Mouse (Mus musculus) intestine, embryonic 15.5 days (tissue): ENCODE measurements around the gene Gpr15. TPM values are rescaled to one million over a fixed set of nuclear protein-coding genes. Genes with fewer than 3 reads are reported as not detected.

Experiments
- ATAC-seq: fragments of 200-750 bp; cut with Nextera tagmentation; 2 replicates; pipeline ENCODE4 v1.8.0; 2017; ENCODE audit warnings: moderate TSS enrichment, moderate library complexity
- H3K27ac ChIP-seq: fragments of 300-500 bp; sonication (generic); 2 replicates; pipeline ENCODE4 v1.5.1; 2015; ENCODE audit warnings: mild to moderate bottlenecking, inconsistent platforms
- H3K27me3 ChIP-seq: fragments of 300-500 bp; sonication (generic); replicated peaks from 2 replicates; pipeline ENCODE4 v1.6.1; 2015; ENCODE audit warnings: inconsistent platforms
- H3K36me3 ChIP-seq: fragments of 300-500 bp; sonication (generic); 2 replicates; pipeline ENCODE4 v1.6.1; 2015; ENCODE audit warnings: inconsistent platforms
- H3K4me1 ChIP-seq: fragments of 300-500 bp; sonication (generic); replicated peaks from 2 replicates; pipeline ENCODE4 v1.6.1; 2015; ENCODE audit warnings: inconsistent platforms
- H3K4me2 ChIP-seq: fragments of 300-500 bp; sonication (generic); replicated peaks from 2 replicates; pipeline ENCODE4 v1.6.1; 2015; ENCODE audit warnings: mild to moderate bottlenecking, inconsistent platforms
- H3K4me3 ChIP-seq: fragments of 300-500 bp; sonication (generic); replicated peaks from 2 replicates; pipeline ENCODE4 v1.5.1; 2015; ENCODE audit warnings: inconsistent platforms
- H3K9ac ChIP-seq: fragments of 300-500 bp; sonication (generic); 2 replicates; pipeline ENCODE4 v1.6.1; 2015; ENCODE audit warnings: inconsistent platforms
- H3K9me3 ChIP-seq: fragments of 300-500 bp; sonication (generic); 2 replicates; pipeline ENCODE4 v1.6.1; 2016; ENCODE audit warnings: inconsistent platforms
- WGBS: fragments of 180-500 bp; shearing (Covaris S2); methylation state at CpG from one replicate; pipeline ENCODE4 v1.1.7; 2015; 5-methylcytosine and 5-hydroxymethylcytosine counted together
- polyA plus RNA-seq: library from polyadenylated mRNA; unstranded; fragments of >200 nt; fragmentation: Nextera tagmentation; extraction: Ambion mirVana; gene quantifications from 2 replicates; pipeline ENCODE4 v1.2.1, GENCODE M21; 2015

Gene Gpr15
- polyA plus RNA-seq, 1 experiment from 2014 or later = not detected

GRCm38 (mm10) chr16:58697261-58697660, 21.6 kb downstream of the Gpr15 start:
- Histone ChIP-seq H3K4me1 (no peaks in the 10 kb centered on the region), H3K9me3 (no peaks in the 10 kb centered on the region), H3K9ac (no peak overlapping the region), H3K27ac (no peak overlapping the region), H3K4me2 (no peak overlapping the region), H3K4me3 (no peak overlapping the region), H3K36me3 (no peaks in the 10 kb centered on the region), H3K27me3 (no peaks in the 10 kb centered on the region)
- WGBS = 100% methylated on average over 1 of the region's 1 CpGs
- ATAC-seq = no peak

DNA sequence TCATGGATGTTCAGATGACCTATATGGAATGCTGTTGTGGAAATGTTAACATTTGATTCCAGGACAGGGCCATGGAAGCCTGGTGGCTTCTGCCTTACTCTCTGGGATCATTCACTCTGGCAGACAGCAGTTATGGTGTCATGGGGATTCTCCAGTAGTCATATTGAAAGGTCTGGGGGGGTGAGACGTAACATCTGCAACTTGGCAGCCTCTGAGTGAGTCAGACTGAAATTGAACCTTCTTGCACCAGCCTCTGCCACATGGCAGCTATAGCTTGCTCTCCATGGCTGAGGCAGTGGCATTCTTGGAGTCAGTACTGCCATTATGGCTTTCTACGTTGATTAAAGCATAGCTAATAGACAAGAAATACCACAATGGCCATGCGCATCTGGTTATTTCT, 22.1 kb downstream of the Gpr15 start:
- H3K4me3 ChIP-seq = no peak overlapping the region
- H3K9ac ChIP-seq = no peak overlapping the region
- no peaks in the 10 kb centered on the region for H3K4me1 ChIP-seq
- no peak overlapping the region for H3K27ac ChIP-seq
- H3K9me3 ChIP-seq = no peaks in the 10 kb centered on the region
- no peak for ATAC-seq
- H3K4me2 ChIP-seq = no peak overlapping the region
- no peaks in the 10 kb centered on the region for H3K36me3 ChIP-seq
- WGBS = 91% methylated on average over 3 of the region's 3 CpGs
- H3K27me3 ChIP-seq = no peaks in the 10 kb centered on the region

GRCm38 (mm10) chr16:58694091-58694490, 24.8 kb downstream of the Gpr15 start:
- 88% methylated on average over 5 of the region's 5 CpGs for WGBS
- H3K9me3 ChIP-seq = no peaks in the 10 kb centered on the region
- H3K4me1 ChIP-seq = no peaks in the 10 kb centered on the region
- H3K4me2 ChIP-seq = no peak overlapping the region
- no peaks in the 10 kb centered on the region for H3K36me3 ChIP-seq
- no peaks in the 10 kb centered on the region for H3K27me3 ChIP-seq
- no peak overlapping the region for H3K9ac ChIP-seq
- no peak overlapping the region for H3K4me3 ChIP-seq
- ATAC-seq = no peak
- H3K27ac ChIP-seq = no peak overlapping the region

- no peaks in the 10 kb centered on the region for H3K27me3 ChIP-seq
- H3K27ac ChIP-seq = no peak overlapping the region
- WGBS = 88% methylated on average over 5 of the region's 5 CpGs
- H3K9ac ChIP-seq = no peak overlapping the region
- ATAC-seq = no peak
- H3K4me3 ChIP-seq = no peak overlapping the region
- no peak overlapping the region for H3K4me2 ChIP-seq
- no peaks in the 10 kb centered on the region for H3K9me3 ChIP-seq
- no peaks in the 10 kb centered on the region for H3K36me3 ChIP-seq
- no peaks in the 10 kb centered on the region for H3K4me1 ChIP-seq
Observed at GRCm38 (mm10) chr16:58690322-58690732, 28.5 kb downstream of the Gpr15 start.

GRCm38 (mm10) chr16:58689555-58690169, 29.2 kb downstream of the Gpr15 start:
- ATAC-seq = no peak
- WGBS = 83% methylated on average over 5 of the region's 5 CpGs
- Histone ChIP-seq H3K4me2 (no peak overlapping the region), H3K9me3 (no peaks in the 10 kb centered on the region), H3K9ac (no peak overlapping the region), H3K4me1 (no peaks in the 10 kb centered on the region), H3K4me3 (no peak overlapping the region), H3K27ac (no peak overlapping the region), H3K27me3 (no peaks in the 10 kb centered on the region), H3K36me3 (no peaks in the 10 kb centered on the region)

DNA sequence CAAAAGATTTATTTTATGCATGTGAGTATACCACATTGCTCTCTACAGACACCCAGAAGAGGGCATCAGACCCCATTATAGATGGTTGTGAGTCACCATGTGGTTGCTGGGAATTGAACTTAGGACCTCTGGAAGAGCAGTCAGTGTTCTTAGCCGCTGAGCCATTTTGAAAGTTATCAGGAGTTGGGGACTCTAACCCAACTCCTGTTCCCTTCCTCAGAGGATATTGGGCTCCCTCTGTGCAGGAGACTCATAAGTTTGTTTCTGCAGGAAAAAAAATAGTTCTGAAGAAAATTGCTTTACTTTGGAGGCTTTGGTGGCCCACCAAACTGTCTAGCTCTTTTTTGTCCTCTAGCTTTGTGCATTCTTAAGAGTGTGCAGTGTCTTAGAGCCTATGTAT, 30.3 kb downstream of the Gpr15 start:
- Histone ChIP-seq H3K9ac (no peak overlapping the region), H3K4me2 (no peak overlapping the region), H3K4me1 (no peaks in the 10 kb centered on the region), H3K36me3 (no peaks in the 10 kb centered on the region), H3K27ac (no peak overlapping the region), H3K27me3 (no peaks in the 10 kb centered on the region), H3K4me3 (no peak overlapping the region), H3K9me3 (no peaks in the 10 kb centered on the region)
- WGBS = 88% methylated on average over 1 of the region's 1 CpGs
- ATAC-seq = no peak

GRCm38 (mm10) chr16:58685548-58686537, 33.0 kb downstream of the Gpr15 start:
- Histone ChIP-seq H3K27me3 (no peaks in the 10 kb centered on the region), H3K4me2 (no peak overlapping the region), H3K4me1 (no peaks in the 10 kb centered on the region), H3K27ac (no peak overlapping the region), H3K36me3 (no peaks in the 10 kb centered on the region), H3K9ac (no peak overlapping the region), H3K9me3 (no peaks in the 10 kb centered on the region), H3K4me3 (no peak overlapping the region)
- WGBS = 64% methylated on average over 20 of the region's 20 CpGs
- no peak for ATAC-seq

DNA sequence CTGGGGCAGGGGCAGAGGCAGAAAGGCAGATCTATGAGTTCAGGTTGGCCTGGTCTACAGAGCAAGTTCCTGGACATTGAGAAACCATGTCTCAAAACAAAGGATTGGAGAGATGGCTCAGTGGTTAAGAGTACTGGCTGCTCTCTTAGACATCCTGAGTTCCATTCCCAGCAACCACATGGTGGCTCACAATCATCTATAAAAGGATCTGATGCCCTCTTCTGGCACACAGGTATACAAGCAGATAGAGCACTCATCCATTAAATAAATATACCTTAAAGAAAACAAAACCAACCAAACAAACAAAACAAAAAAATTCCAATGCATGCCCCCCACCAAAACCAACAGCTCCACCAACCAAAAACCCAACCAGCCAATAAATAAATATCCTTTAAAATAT, 34.3 kb downstream of the Gpr15 start:
- H3K4me1 ChIP-seq = no peaks in the 10 kb centered on the region
- no peak overlapping the region for H3K27ac ChIP-seq
- no peaks in the 10 kb centered on the region for H3K9me3 ChIP-seq
- H3K27me3 ChIP-seq = no peaks in the 10 kb centered on the region
- ATAC-seq = no peak
- H3K9ac ChIP-seq = no peak overlapping the region
- no peak overlapping the region for H3K4me3 ChIP-seq
- no peak overlapping the region for H3K4me2 ChIP-seq
- H3K36me3 ChIP-seq = no peaks in the 10 kb centered on the region

GRCm38 (mm10) chr16:58683911-58684310, 35.0 kb downstream of the Gpr15 start:
- no peaks in the 10 kb centered on the region for H3K27me3 ChIP-seq
- H3K27ac ChIP-seq = no peak overlapping the region
- H3K9me3 ChIP-seq = no peaks in the 10 kb centered on the region
- no peak overlapping the region for H3K9ac ChIP-seq
- H3K4me2 ChIP-seq = no peak overlapping the region
- ATAC-seq = no peak
- no peak overlapping the region for H3K4me3 ChIP-seq
- H3K4me1 ChIP-seq = no peaks in the 10 kb centered on the region
- H3K36me3 ChIP-seq = no peaks in the 10 kb centered on the region
- 89% methylated on average over 4 of the region's 4 CpGs for WGBS

GRCm38 (mm10) chr16:58682870-58683269, 36.0 kb downstream of the Gpr15 start:
- H3K36me3 ChIP-seq = no peaks in the 10 kb centered on the region
- H3K4me2 ChIP-seq = no peak overlapping the region
- H3K9me3 ChIP-seq = no peaks in the 10 kb centered on the region
- no peak overlapping the region for H3K27ac ChIP-seq
- H3K27me3 ChIP-seq = no peaks in the 10 kb centered on the region
- no peak overlapping the region for H3K4me3 ChIP-seq
- no peak overlapping the region for H3K9ac ChIP-seq
- WGBS = 76% methylated on average over 7 of the region's 7 CpGs
- no peaks in the 10 kb centered on the region for H3K4me1 ChIP-seq
- ATAC-seq = no peak

DNA sequence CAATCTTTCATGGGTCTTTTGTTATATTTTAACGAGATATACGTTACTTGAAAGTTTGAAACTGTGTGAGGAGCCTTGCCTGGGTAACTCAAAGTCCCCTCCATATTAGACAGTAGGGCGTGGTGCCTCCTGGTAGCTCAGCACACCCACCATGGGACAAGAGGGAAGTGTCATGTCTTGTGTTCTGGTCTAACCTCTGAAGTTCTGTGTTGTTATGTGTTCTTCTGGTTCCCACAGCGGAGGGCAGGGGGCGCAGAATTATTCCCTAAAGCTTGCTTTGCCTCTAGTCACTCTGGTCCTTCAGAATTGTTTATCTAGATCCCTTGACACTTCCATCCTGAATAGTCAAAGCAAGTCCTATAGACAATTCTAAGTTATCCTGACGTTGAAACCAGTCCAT, 36.8 kb downstream of the Gpr15 start:
- H3K9ac ChIP-seq = no peak overlapping the region
- H3K27me3 ChIP-seq = no peaks in the 10 kb centered on the region
- H3K27ac ChIP-seq = no peak overlapping the region
- no peaks in the 10 kb centered on the region for H3K36me3 ChIP-seq
- no peak overlapping the region for H3K4me2 ChIP-seq
- WGBS = 92% methylated on average over 6 of the region's 6 CpGs
- H3K4me1 ChIP-seq = no peaks in the 10 kb centered on the region
- H3K4me3 ChIP-seq = no peak overlapping the region
- no peaks in the 10 kb centered on the region for H3K9me3 ChIP-seq
- ATAC-seq = no peak

- no peak overlapping the region for H3K4me3 ChIP-seq
- no peak overlapping the region for H3K9ac ChIP-seq
- no peaks in the 10 kb centered on the region for H3K4me1 ChIP-seq
- no peak overlapping the region for H3K4me2 ChIP-seq
- WGBS = 78% methylated on average over 7 of the region's 7 CpGs
- H3K27ac ChIP-seq = no peak overlapping the region
- H3K9me3 ChIP-seq = no peaks in the 10 kb centered on the region
- ATAC-seq = no peak
- H3K27me3 ChIP-seq = no peaks in the 10 kb centered on the region
- 0 out of 2 replicates have a peak, but pooled peaks cover 3% of the 10 kb centered on the region for H3K36me3 ChIP-seq
Observed at GRCm38 (mm10) chr16:58678660-58679059, 40.2 kb downstream of the Gpr15 start.

DNA sequence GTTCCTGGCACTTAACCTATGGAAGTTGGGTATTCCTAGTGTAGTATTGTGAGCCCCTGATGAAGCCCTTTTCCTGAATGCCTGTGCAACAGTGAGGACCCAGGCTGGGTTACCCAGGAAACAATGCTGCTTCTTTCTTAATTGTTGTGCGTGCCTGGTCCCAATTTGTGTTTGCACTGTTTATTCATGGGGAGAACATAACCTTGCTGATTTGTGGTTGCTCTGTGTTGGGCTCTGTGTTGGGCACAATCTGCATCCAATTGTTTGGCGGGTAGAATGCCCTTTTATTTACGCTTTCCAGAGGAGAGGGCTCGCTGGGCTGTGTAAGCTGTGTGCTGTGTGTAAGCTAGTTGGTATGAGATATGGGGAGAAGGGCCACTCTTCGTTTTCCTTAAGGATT, 41.4 kb downstream of the Gpr15 start:
- H3K4me1 ChIP-seq = no peaks in the 10 kb centered on the region
- no peak overlapping the region for H3K4me3 ChIP-seq
- H3K9me3 ChIP-seq = no peaks in the 10 kb centered on the region
- H3K4me2 ChIP-seq = no peak overlapping the region
- no peak overlapping the region for H3K27ac ChIP-seq
- WGBS = 84% methylated on average over 5 of the region's 5 CpGs
- H3K36me3 ChIP-seq = 0 out of 2 replicates have a peak, but pooled peaks cover 3% of the 10 kb centered on the region
- no peak overlapping the region for H3K9ac ChIP-seq
- ATAC-seq = no peak
- no peaks in the 10 kb centered on the region for H3K27me3 ChIP-seq
